Mouse (Mus musculus) heart, embryonic 11.5 days (tissue): Measurements from ENCODE around the gene Klf5. TPM values are rescaled to one million over a fixed set of nuclear protein-coding genes. Genes with fewer than 3 reads are reported as not detected.

Experiments used
- ATAC-seq: fragments of 200-750 bp; cut with Nextera tagmentation; replicated peaks from 2 replicates; pipeline ENCODE4 v1.8.0; 2017; ENCODE audit warnings: moderate library complexity; ENCODE audit not compliant: insufficient number of reproducible peaks, low FRiP score, low TSS enrichment
- H3K27ac ChIP-seq: fragments of 300-500 bp; sonication (generic); 2 replicates; pipeline ENCODE4 v1.5.1; 2014; ENCODE audit warnings: mild to moderate bottlenecking, low read depth, low read length
- H3K27me3 ChIP-seq: fragments of 300-500 bp; sonication (generic); 2 replicates; pipeline ENCODE4 v1.6.1; 2014; ENCODE audit warnings: mild to moderate bottlenecking, low read length, mixed read lengths; ENCODE audit not compliant: control insufficient read depth, insufficient read depth
- H3K36me3 ChIP-seq: fragments of 300-500 bp; sonication (generic); 2 replicates; pipeline ENCODE4 v1.6.1; 2014; ENCODE audit warnings: mild to moderate bottlenecking, low read length, moderate library complexity, mixed read lengths; ENCODE audit not compliant: control insufficient read depth, insufficient read depth
- H3K4me1 ChIP-seq: fragments of 300-500 bp; sonication (generic); 2 replicates; pipeline ENCODE4 v1.6.1; 2014; ENCODE audit warnings: low read length; ENCODE audit not compliant: control insufficient read depth, insufficient read depth
- H3K4me2 ChIP-seq: fragments of 300-500 bp; sonication (generic); 2 replicates; pipeline ENCODE4 v1.6.1; 2014; ENCODE audit warnings: mild to moderate bottlenecking, moderate library complexity
- H3K4me3 ChIP-seq: fragments of 300-500 bp; sonication (generic); 2 replicates; pipeline ENCODE4 v1.5.1; 2014; ENCODE audit warnings: low read depth, low read length
- H3K9ac ChIP-seq: fragments of 300-500 bp; sonication (generic); 2 replicates; pipeline ENCODE4 v1.6.1; 2014; ENCODE audit warnings: mild to moderate bottlenecking, low read depth, low read length, moderate library complexity
- H3K9me3 ChIP-seq: fragments of 300-500 bp; sonication (generic); replicated peaks from 2 replicates; pipeline ENCODE4 v1.6.1; 2016; ENCODE audit warnings: low read length; ENCODE audit not compliant: control insufficient read depth
- WGBS: fragments of 180-500 bp; shearing (Covaris S2); extraction: QIAGEN DNeasy Blood & Tissue Kit; methylation state at CpG from one replicate; pipeline ENCODE4 v1.1.7; 2014; ENCODE audit not compliant: insufficient replicate concordance; 5-methylcytosine and 5-hydroxymethylcytosine counted together
- polyA plus RNA-seq: library from polyadenylated mRNA; unstranded; fragments of >200 nt; fragmentation: Nextera tagmentation; extraction: Ambion mirVana; gene quantifications from 2 replicates; pipeline ENCODE4 v1.2.1, GENCODE M21; 2014

Klf5 gene
- polyA plus RNA-seq, 1 experiment from 2014 or later, result 2.6 TPM

DNA sequence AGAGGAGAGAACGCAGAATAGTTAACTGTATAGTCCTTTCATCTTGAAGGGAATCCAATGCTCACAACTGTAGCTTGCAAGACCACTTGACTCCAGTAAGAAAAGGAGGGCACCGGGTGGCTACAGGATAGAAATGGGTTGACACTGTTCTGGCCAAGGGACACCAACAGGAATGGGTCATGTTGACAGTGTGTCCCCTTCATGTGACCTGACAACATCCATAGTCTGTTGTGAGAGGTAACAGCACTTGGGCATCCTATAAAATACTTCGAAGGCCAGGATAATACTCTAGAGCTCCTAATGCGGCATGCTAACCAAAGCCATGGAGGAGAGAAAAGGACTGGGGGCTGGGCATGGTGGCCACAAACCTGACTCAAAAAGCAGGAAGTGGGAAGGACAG lies 17.8 kb downstream of the Klf5 start:
- Histone ChIP-seq H3K9me3 (no peaks in the 10 kb centered on the region), H3K9ac (no peak overlapping the region), H3K4me3 (no peak overlapping the region), H3K4me2 (no peak overlapping the region), H3K36me3 (no peaks in the 10 kb centered on the region), H3K27me3 (no peaks in the 10 kb centered on the region), H3K4me1 (no peaks in the 10 kb centered on the region), H3K27ac (no peak overlapping the region)
- 88% methylated on average over 4 of the region's 4 CpGs for WGBS
- ATAC-seq, result no peak

DNA sequence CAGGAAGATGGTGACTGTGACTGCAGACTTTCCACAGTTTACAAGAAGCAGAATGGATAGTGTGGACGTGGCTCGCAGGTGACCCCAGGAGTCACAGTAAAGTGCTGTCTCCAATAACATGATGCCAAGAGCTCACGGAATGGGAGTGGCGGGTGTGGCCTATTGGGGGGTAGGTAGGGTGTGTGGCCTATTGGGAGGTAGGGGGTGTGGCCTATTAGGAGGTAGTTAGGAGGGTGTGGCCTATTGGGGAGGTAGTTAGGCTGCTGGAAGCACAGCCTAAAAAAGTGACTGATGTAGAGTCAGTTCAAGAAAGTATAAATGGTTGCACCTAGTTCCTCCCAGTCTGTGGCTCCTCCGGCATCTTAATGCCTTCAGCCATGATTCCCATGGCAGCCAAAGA lies 22.2 kb downstream of the Klf5 start:
- Histone ChIP-seq H3K4me2 (no peak overlapping the region), H3K27ac (no peak overlapping the region), H3K4me3 (no peak overlapping the region), H3K9me3 (no peaks in the 10 kb centered on the region), H3K27me3 (no peaks in the 10 kb centered on the region), H3K9ac (no peak overlapping the region), H3K4me1 (no peaks in the 10 kb centered on the region), H3K36me3 (no peaks in the 10 kb centered on the region)
- WGBS, result 77% methylated on average over 5 of the region's 5 CpGs
- ATAC-seq, result no peak

DNA sequence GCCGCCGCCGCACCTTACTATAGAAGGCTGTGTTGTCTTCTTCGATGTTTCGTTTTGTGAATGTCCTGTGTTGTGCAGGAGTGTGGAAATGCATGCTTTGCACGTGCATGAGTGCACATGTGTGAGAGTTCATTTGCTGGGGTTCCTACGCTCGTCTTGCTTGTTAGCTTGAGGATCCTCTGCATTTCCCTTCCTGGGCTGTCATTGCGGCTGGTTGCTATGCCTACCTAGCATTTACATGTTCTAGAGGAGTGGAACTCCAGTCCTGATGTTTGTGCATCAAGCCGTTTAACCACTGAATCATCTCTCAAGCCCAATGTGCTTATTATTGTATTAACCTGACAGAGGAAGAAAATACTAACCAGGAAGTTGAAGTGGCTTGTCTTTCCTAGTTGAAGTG lies 24.9 kb downstream of the Klf5 start:
- no peaks in the 10 kb centered on the region for H3K27me3 ChIP-seq
- H3K9me3 ChIP-seq, result no peaks in the 10 kb centered on the region
- H3K4me1 ChIP-seq, result no peaks in the 10 kb centered on the region
- H3K4me3 ChIP-seq, result no peak overlapping the region
- no peak for ATAC-seq
- H3K27ac ChIP-seq, result no peak overlapping the region
- no peak overlapping the region for H3K4me2 ChIP-seq
- H3K9ac ChIP-seq, result no peak overlapping the region
- WGBS, result 91% methylated on average over 10 of the region's 10 CpGs
- H3K36me3 ChIP-seq, result no peaks in the 10 kb centered on the region

DNA sequence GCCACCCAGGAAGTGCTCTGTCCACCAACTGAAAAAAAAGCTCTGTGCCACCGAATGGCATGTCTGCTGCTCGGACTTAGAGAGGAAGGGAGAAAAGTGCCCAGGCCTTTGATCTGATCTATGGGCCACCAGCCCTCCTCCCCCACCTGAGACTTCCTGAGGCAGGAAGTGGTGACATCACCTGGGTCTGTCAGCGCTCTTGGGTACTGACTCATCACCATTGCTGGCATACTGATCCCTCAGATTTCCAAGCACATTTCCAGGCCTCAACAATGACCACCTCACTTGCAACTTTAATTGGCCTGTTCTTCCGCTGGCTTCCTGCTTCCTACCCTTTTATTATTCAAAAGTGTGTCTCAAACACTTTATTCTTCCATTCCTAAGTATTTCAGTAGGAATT lies 26.0 kb downstream of the Klf5 start:
- WGBS, result 63% methylated on average over 4 of the region's 4 CpGs
- H3K4me3 ChIP-seq, result no peak overlapping the region
- no peaks in the 10 kb centered on the region for H3K4me1 ChIP-seq
- no peaks in the 10 kb centered on the region for H3K27me3 ChIP-seq
- no peak overlapping the region for H3K4me2 ChIP-seq
- no peak for ATAC-seq
- no peak overlapping the region for H3K9ac ChIP-seq
- no peak overlapping the region for H3K27ac ChIP-seq
- H3K36me3 ChIP-seq, result no peaks in the 10 kb centered on the region
- H3K9me3 ChIP-seq, result no peaks in the 10 kb centered on the region

DNA sequence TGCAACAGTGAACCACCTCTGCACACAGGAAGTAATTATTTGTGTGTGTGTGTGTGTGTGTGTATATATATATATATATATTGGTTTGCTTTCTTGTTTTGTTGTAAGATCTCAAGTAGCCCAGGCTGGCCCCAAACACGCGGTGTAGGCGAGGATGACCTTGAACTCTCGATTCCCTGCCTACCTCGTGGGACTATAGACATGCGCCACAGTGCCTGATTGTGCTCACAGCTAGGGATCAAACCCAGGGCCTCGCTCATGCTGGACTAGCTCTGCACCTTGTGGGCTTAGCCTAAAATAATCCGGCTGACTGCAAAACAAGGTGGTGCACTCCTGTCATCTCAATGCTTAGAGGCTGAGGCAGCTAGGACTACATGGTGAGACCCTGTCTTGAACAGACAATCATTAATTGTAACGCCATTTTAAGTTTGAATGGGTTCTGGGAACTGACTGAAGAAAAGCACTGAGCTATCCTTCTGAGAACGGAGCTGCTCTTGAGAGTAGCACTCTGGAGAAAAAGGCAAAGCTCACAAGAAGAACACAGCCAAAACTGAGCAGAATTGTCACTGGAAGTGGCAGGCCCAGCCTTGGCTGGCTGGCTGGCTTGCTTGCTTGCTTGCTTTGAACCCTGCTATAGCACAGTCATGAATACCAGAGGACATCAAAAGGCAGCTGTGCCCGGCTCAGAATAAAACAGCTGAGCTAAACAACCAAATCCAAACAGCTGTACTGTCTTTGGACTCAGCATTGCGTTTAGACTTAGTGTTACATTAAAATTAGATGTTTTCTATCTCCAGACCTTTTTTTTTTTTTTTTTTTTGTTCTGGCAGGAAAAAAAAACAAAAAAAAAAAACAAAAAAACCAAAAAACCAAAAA lies 27.3 kb downstream of the Klf5 start:
- no peak overlapping the region for H3K27ac ChIP-seq
- H3K9ac ChIP-seq, result no peak overlapping the region
- no peak for ATAC-seq
- H3K36me3 ChIP-seq, result no peaks in the 10 kb centered on the region
- H3K4me1 ChIP-seq, result no peaks in the 10 kb centered on the region
- no peak overlapping the region for H3K4me2 ChIP-seq
- H3K9me3 ChIP-seq, result no peaks in the 10 kb centered on the region
- H3K27me3 ChIP-seq, result no peaks in the 10 kb centered on the region
- no peak overlapping the region for H3K4me3 ChIP-seq
- 89% methylated on average over 12 of the region's 12 CpGs for WGBS

DNA sequence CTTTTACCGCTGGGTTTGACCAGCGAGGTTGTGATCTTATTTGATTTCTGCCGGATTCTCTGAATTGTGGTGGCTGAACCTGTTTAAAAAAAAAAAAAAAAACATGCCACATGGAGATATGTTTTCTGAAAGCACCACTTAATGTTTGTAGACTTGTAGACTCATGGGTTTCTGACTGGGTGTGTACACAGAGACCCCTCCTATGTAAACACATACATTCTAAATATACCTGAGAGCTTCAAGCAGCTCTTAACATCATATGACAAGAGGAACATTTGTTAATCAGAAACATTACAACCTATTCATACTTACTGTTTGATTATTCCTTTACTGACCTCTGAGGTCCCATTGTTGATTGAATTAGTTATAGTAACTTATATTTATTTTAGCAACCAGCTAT lies 38.1 kb downstream of the Klf5 start:
- Histone ChIP-seq H3K4me3 (no peak overlapping the region), H3K9ac (no peak overlapping the region), H3K4me1 (no peaks in the 10 kb centered on the region), H3K9me3 (no peaks in the 10 kb centered on the region), H3K27me3 (no peaks in the 10 kb centered on the region), H3K4me2 (no peak overlapping the region), H3K36me3 (no peaks in the 10 kb centered on the region), H3K27ac (no peak overlapping the region)
- 83% methylated on average over 3 of the region's 3 CpGs for WGBS
- no peak for ATAC-seq

DNA sequence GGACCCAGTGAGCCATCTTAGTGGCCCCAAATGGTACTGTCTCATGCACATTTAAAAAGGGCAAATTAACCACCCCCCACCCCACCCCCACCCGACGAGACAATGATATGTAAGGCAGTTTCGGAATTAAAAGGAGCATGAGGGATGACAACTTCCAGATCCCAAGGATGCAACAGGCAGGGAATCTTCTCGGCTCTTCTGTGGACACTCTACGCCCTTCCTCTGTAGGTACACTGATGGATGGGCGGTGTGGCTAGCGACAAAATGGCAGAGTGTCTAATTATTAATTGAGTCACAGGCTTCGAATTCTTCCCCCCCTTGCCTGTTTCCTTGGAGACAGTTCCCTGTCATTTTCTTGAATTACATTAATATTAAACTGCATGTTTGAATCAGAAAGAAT lies 40.5 kb downstream of the Klf5 start:
- ATAC-seq, result no peak
- no peaks in the 10 kb centered on the region for H3K4me1 ChIP-seq
- no peak overlapping the region for H3K27ac ChIP-seq
- WGBS, result 63% methylated on average over 8 of the region's 8 CpGs
- no peaks in the 10 kb centered on the region for H3K36me3 ChIP-seq
- H3K4me2 ChIP-seq, result no peak overlapping the region
- no peak overlapping the region for H3K4me3 ChIP-seq
- no peaks in the 10 kb centered on the region for H3K9me3 ChIP-seq
- no peaks in the 10 kb centered on the region for H3K27me3 ChIP-seq
- H3K9ac ChIP-seq, result no peak overlapping the region

DNA sequence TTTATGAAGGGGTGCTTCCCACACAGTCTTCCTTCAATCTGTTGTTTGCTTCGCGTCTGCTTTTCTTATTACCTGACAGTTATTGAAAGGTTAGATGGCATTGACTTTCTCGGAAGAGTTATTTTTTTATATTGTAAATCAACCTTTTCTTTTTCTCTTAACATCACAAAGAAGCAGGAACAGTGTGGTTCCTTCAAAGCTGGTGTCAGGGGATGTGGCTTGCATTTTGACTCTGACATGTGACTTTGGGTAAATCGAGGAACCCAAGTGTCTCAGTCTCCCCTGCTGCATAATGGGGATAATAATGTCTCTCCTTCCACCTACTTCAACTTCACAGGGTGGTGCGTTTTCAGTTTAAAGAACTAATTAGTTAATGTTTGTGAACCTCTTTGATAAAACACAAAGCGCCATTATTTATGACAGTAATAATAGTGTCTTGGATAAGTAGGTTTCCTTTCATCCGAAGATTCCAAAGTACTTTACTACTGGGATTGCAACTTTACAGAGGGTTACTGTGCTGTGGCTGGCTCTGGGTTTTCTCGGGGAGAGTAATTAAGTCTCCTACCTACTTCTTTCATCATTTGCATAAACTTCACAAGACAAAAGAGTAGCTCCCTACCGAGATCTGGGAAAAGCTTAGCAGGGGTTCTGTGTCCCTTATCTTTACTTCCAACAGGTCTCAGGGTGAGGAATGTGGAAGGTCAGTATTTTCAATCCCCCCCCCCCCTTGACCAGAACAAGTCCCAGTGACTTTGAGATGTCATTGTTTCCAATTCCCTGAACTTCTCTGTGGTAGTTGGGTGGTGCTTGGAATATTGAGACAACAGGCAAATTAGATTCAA lies 41.4 kb downstream of the Klf5 start:
- no peak overlapping the region for H3K4me2 ChIP-seq
- no peak for ATAC-seq
- H3K27me3 ChIP-seq, result no peaks in the 10 kb centered on the region
- no peak overlapping the region for H3K9ac ChIP-seq
- H3K4me1 ChIP-seq, result no peaks in the 10 kb centered on the region
- H3K4me3 ChIP-seq, result no peak overlapping the region
- no peaks in the 10 kb centered on the region for H3K9me3 ChIP-seq
- H3K27ac ChIP-seq, result no peak overlapping the region
- H3K36me3 ChIP-seq, result no peaks in the 10 kb centered on the region
- 20% methylated on average over 9 of the region's 9 CpGs for WGBS
